Mouse (Mus musculus): ENCODE results near the gene Zic5. TPM values are rescaled to one million over a fixed set of nuclear protein-coding genes. Genes with fewer than 3 reads are reported as not detected.

The Zic5 gene
- polyA plus RNA-seq, 1 experiment from 2014 or later, result not detected

- no peak within 1 kb of the TSS for H3K9ac ChIP-seq (replicated peaks)
- ATAC-seq, result peak; percentile 35; the same call in 1 of the 2 replicates
- H3K4me3 ChIP-seq (ENCODE audit: low read depth, low read length), result peak within 1 kb of the TSS; percentile 32
- no peak for DNase-seq
- peak within 1 kb of the TSS; percentile 62 for H3K4me2 ChIP-seq (ENCODE audit: low read depth, low read length)
- peaks cover 5% of the 10 kb centered on the region for H3K4me1 ChIP-seq (ENCODE audit: insufficient read depth)
- TF ChIP-seq CTCF (IDR thresholded peaks at IDR 0.05; ENCODE audit: low read depth), result no peak
- TF ChIP-seq EP300 (IDR thresholded peaks at IDR 0.05; ENCODE audit: low read depth), result no peak
- no peak within 1 kb of the TSS for H3K27ac ChIP-seq (ENCODE audit: low read depth)
- no peaks in the 10 kb centered on the region for H3K9me3 ChIP-seq (ENCODE audit: low read length)
- H3K27me3 ChIP-seq (ENCODE audit: insufficient read depth, low read length), result peaks cover 55% of the 10 kb centered on the region
- H3K36me3 ChIP-seq (replicated peaks; ENCODE audit: insufficient read depth, low read length), result no peaks in the 10 kb centered on the region
- 3% methylated on average over 51 of the region's 51 CpGs for WGBS (ENCODE audit: insufficient replicate concordance)
Measured at GRCm38 (mm10) chr14:122490441-122491328, 25.2 kb upstream of the Zic5 start, which contains the start of gene Gm10837. TSS of gene Gm10837 (plus strand) at chr14:122490586.

GRCm38 (mm10) chr14:122489686-122490414 lies 24.4 kb upstream of the Zic5 start:
- 5% methylated on average over 12 of the region's 12 CpGs for WGBS (ENCODE audit: insufficient replicate concordance)
- Histone ChIP-seq H3K27ac (ENCODE audit: low read depth) (no peak overlapping the region), H3K36me3 (replicated peaks; ENCODE audit: insufficient read depth, low read length) (no peaks in the 10 kb centered on the region), H3K9ac (replicated peaks) (no peak overlapping the region), H3K27me3 (ENCODE audit: insufficient read depth, low read length) (peaks cover 63% of the 10 kb centered on the region), H3K4me2 (ENCODE audit: low read depth, low read length) (0 out of 2 replicates have a peak overlapping the region, but pooled peaks have one; percentile 62), H3K4me3 (ENCODE audit: low read depth, low read length) (peak overlapping the region; percentile 32; the same call in 1 of the 2 replicates), H3K9me3 (ENCODE audit: low read length) (no peaks in the 10 kb centered on the region), H3K4me1 (ENCODE audit: insufficient read depth) (peaks cover 5% of the 10 kb centered on the region)
- DNase-seq (no peak), ATAC-seq (no peak)
- TF ChIP-seq CTCF (IDR thresholded peaks at IDR 0.05; ENCODE audit: low read depth) (no peak), EP300 (IDR thresholded peaks at IDR 0.05; ENCODE audit: low read depth) (no peak)

GRCm38 (mm10) chr14:122489041-122489440 lies 23.6 kb upstream of the Zic5 start:
- Histone ChIP-seq H3K4me2 (ENCODE audit: low read depth, low read length) (no peak overlapping the region), H3K4me1 (ENCODE audit: insufficient read depth) (peaks cover 5% of the 10 kb centered on the region), H3K27me3 (ENCODE audit: insufficient read depth, low read length) (peaks cover 71% of the 10 kb centered on the region), H3K4me3 (ENCODE audit: low read depth, low read length) (no peak overlapping the region), H3K9me3 (ENCODE audit: low read length) (no peaks in the 10 kb centered on the region), H3K36me3 (replicated peaks; ENCODE audit: insufficient read depth, low read length) (no peaks in the 10 kb centered on the region), H3K9ac (replicated peaks) (no peak overlapping the region), H3K27ac (ENCODE audit: low read depth) (no peak overlapping the region)
- ATAC-seq, result no peak
- WGBS (ENCODE audit: insufficient replicate concordance), result under 1% methylated on average over 5 of the region's 5 CpGs
- no peak for DNase-seq
- TF ChIP-seq EP300 (IDR thresholded peaks at IDR 0.05; ENCODE audit: low read depth) (no peak), CTCF (IDR thresholded peaks at IDR 0.05; ENCODE audit: low read depth) (no peak)

GRCm38 (mm10) chr14:122487366-122487765 lies 21.9 kb upstream of the Zic5 start:
- DNase-seq, result no peak
- no peak overlapping the region for H3K4me3 ChIP-seq (ENCODE audit: low read depth, low read length)
- H3K27me3 ChIP-seq (ENCODE audit: insufficient read depth, low read length), result peaks cover 88% of the 10 kb centered on the region
- TF ChIP-seq EP300 (IDR thresholded peaks at IDR 0.05; ENCODE audit: low read depth) (no peak), CTCF (IDR thresholded peaks at IDR 0.05; ENCODE audit: low read depth) (no peak)
- H3K4me1 ChIP-seq (ENCODE audit: insufficient read depth), result peaks cover 5% of the 10 kb centered on the region
- H3K27ac ChIP-seq (ENCODE audit: low read depth), result no peak overlapping the region
- 10% methylated on average over 5 of the region's 5 CpGs for WGBS (ENCODE audit: insufficient replicate concordance)
- H3K9ac ChIP-seq (replicated peaks), result no peak overlapping the region
- H3K36me3 ChIP-seq (replicated peaks; ENCODE audit: insufficient read depth, low read length), result no peaks in the 10 kb centered on the region
- no peaks in the 10 kb centered on the region for H3K9me3 ChIP-seq (ENCODE audit: low read length)
- no peak overlapping the region for H3K4me2 ChIP-seq (ENCODE audit: low read depth, low read length)
- no peak for ATAC-seq

- peaks cover 93% of the 10 kb centered on the region for H3K27me3 ChIP-seq (ENCODE audit: insufficient read depth, low read length)
- no peak overlapping the region for H3K4me3 ChIP-seq (ENCODE audit: low read depth, low read length)
- ATAC-seq, result no peak
- peaks cover 5% of the 10 kb centered on the region for H3K4me1 ChIP-seq (ENCODE audit: insufficient read depth)
- H3K36me3 ChIP-seq (replicated peaks; ENCODE audit: insufficient read depth, low read length), result no peaks in the 10 kb centered on the region
- TF ChIP-seq EP300 (IDR thresholded peaks at IDR 0.05; ENCODE audit: low read depth), result no peak
- no peak for TF ChIP-seq CTCF (IDR thresholded peaks at IDR 0.05; ENCODE audit: low read depth)
- H3K4me2 ChIP-seq (ENCODE audit: low read depth, low read length), result no peak overlapping the region
- no peaks in the 10 kb centered on the region for H3K9me3 ChIP-seq (ENCODE audit: low read length)
- H3K27ac ChIP-seq (ENCODE audit: low read depth), result no peak overlapping the region
- WGBS (ENCODE audit: insufficient replicate concordance), result 9% methylated on average over 1 of the region's 1 CpGs
- DNase-seq, result no peak
- H3K9ac ChIP-seq (replicated peaks), result no peak overlapping the region
Measured at GRCm38 (mm10) chr14:122486611-122487010, 21.1 kb upstream of the Zic5 start.

- no peak overlapping the region for H3K4me3 ChIP-seq (ENCODE audit: low read depth, low read length)
- H3K9me3 ChIP-seq (ENCODE audit: low read length), result no peaks in the 10 kb centered on the region
- H3K4me2 ChIP-seq (ENCODE audit: low read depth, low read length), result no peak overlapping the region
- no peaks in the 10 kb centered on the region for H3K36me3 ChIP-seq (replicated peaks; ENCODE audit: insufficient read depth, low read length)
- ATAC-seq (no peak), DNase-seq (no peak)
- peaks cover 3% of the 10 kb centered on the region for H3K4me1 ChIP-seq (ENCODE audit: insufficient read depth)
- no peak overlapping the region for H3K27ac ChIP-seq (ENCODE audit: low read depth)
- no peak overlapping the region for H3K9ac ChIP-seq (replicated peaks)
- 4% methylated on average over 12 of the region's 12 CpGs for WGBS (ENCODE audit: insufficient replicate concordance)
- TF ChIP-seq CTCF (IDR thresholded peaks at IDR 0.05; ENCODE audit: low read depth), result no peak
- no peak for TF ChIP-seq EP300 (IDR thresholded peaks at IDR 0.05; ENCODE audit: low read depth)
- H3K27me3 ChIP-seq (ENCODE audit: insufficient read depth, low read length), result peaks cover 93% of the 10 kb centered on the region
Measured at GRCm38 (mm10) chr14:122485635-122486181, 20.2 kb upstream of the Zic5 start.

All from liver, postnatal 0 days (tissue).